Mouse (Mus musculus): ENCODE measurements around the gene Gm20388.

GRCm38 (mm10) chr8:120162404-120162752 is 251.7 kb downstream of the Gm20388 start:
- TF ChIP-seq POLR2A (IDR thresholded peaks at IDR 0.05; ENCODE audit: borderline replicate concordance, extremely low read depth, insufficient read depth, insufficient read length, poor library complexity, severe bottlenecking) (no peak), CTCF (IDR thresholded peaks at IDR 0.05; ENCODE audit: borderline replicate concordance, extremely low read depth, insufficient read depth, insufficient read length) (no peak)

Measured in brain, embryonic 14.5 days (tissue).